Mouse (Mus musculus): ENCODE data around the gene Gstt4. TPM values are rescaled to one million over a fixed set of nuclear protein-coding genes. Genes with fewer than 3 reads are reported as not detected.
"Not testable (repeated sequence)": the region's sequence is repeated elsewhere in the genome, so short reads cannot be mapped to it uniquely, and the experiment has no call there.

Gstt4 gene
- polyA plus RNA-seq, 1 experiment, result not detected

- H3K4me3 ChIP-seq (replicated peaks), result peak within 1 kb of the TSS; percentile 38
- peaks cover 2% of the 10 kb centered on the region for H3K4me1 ChIP-seq (ENCODE audit: control insufficient read depth)
- no peaks in the 10 kb centered on the region for H3K9me3 ChIP-seq (ENCODE audit: control insufficient read depth, low read length)
- TF ChIP-seq GATA1 (IDR thresholded peaks at IDR 0.05; ENCODE audit: low read length), result no peak
- TF ChIP-seq TAL1 (IDR thresholded peaks at IDR 0.05; ENCODE audit: low read length), result no peak
- peaks cover 74% of the 10 kb centered on the region for H3K27me3 ChIP-seq (ENCODE audit: control insufficient read depth)
- H3K36me3 ChIP-seq (ENCODE audit: control insufficient read depth), result no peaks in the 10 kb centered on the region
Observed at GRCm38 (mm10) chr10:75780769-75781578, 41.4 kb downstream of the Gstt4 start, which contains the start of the genes Gm20441 and Gstt3. Gm20441 (minus strand) TSS chr10:75780954. Gstt3 (minus strand) TSS chr10:75781414.

GRCm38 (mm10) chr10:75779206-75780174, 42.9 kb downstream of the Gstt4 start:
- Histone ChIP-seq H3K36me3 (ENCODE audit: control insufficient read depth) (no peaks in the 10 kb centered on the region), H3K9me3 (ENCODE audit: control insufficient read depth, low read length) (no peaks in the 10 kb centered on the region), H3K27me3 (ENCODE audit: control insufficient read depth) (peaks cover 75% of the 10 kb centered on the region), H3K4me3 (replicated peaks) (no peak overlapping the region), H3K4me1 (ENCODE audit: control insufficient read depth) (peaks cover 2% of the 10 kb centered on the region)
- no peak for TF ChIP-seq GATA1 (IDR thresholded peaks at IDR 0.05; ENCODE audit: low read length)
- TF ChIP-seq TAL1 (IDR thresholded peaks at IDR 0.05; ENCODE audit: low read length), result no peak

GRCm38 (mm10) chr10:75777885-75778284, 44.5 kb downstream of the Gstt4 start:
- H3K36me3 ChIP-seq (ENCODE audit: control insufficient read depth), result no peaks in the 10 kb centered on the region
- no peak overlapping the region for H3K4me3 ChIP-seq (replicated peaks)
- peaks cover 62% of the 10 kb centered on the region for H3K27me3 ChIP-seq (ENCODE audit: control insufficient read depth)
- H3K9me3 ChIP-seq (ENCODE audit: control insufficient read depth, low read length), result no peaks in the 10 kb centered on the region
- peaks cover 13% of the 10 kb centered on the region for H3K4me1 ChIP-seq (ENCODE audit: control insufficient read depth)
- TF ChIP-seq GATA1 (IDR thresholded peaks at IDR 0.05; ENCODE audit: low read length), result no peak
- no peak for TF ChIP-seq TAL1 (IDR thresholded peaks at IDR 0.05; ENCODE audit: low read length)

GRCm38 (mm10) chr10:75776562-75776961, 45.8 kb downstream of the Gstt4 start:
- no peak overlapping the region for H3K4me3 ChIP-seq (replicated peaks)
- peaks cover 24% of the 10 kb centered on the region for H3K4me1 ChIP-seq (ENCODE audit: control insufficient read depth)
- no peaks in the 10 kb centered on the region for H3K36me3 ChIP-seq (ENCODE audit: control insufficient read depth)
- peaks cover 49% of the 10 kb centered on the region for H3K27me3 ChIP-seq (ENCODE audit: control insufficient read depth)
- H3K9me3 ChIP-seq (ENCODE audit: control insufficient read depth, low read length), result no peaks in the 10 kb centered on the region
- TF ChIP-seq TAL1 (IDR thresholded peaks at IDR 0.05; ENCODE audit: low read length), result no peak
- TF ChIP-seq GATA1 (IDR thresholded peaks at IDR 0.05; ENCODE audit: low read length), result no peak

- TF ChIP-seq GATA1 (IDR thresholded peaks at IDR 0.05; ENCODE audit: low read length) (no peak), TAL1 (IDR thresholded peaks at IDR 0.05; ENCODE audit: low read length) (no peak)
- no peaks in the 10 kb centered on the region for H3K36me3 ChIP-seq (ENCODE audit: control insufficient read depth)
- H3K27me3 ChIP-seq (ENCODE audit: control insufficient read depth), result peaks cover 29% of the 10 kb centered on the region
- peaks cover 21% of the 10 kb centered on the region for H3K4me1 ChIP-seq (ENCODE audit: control insufficient read depth)
- no peaks in the 10 kb centered on the region for H3K9me3 ChIP-seq (ENCODE audit: control insufficient read depth, low read length)
- H3K4me3 ChIP-seq (replicated peaks), result no peak overlapping the region
Observed at GRCm38 (mm10) chr10:75774587-75774986, 47.8 kb downstream of the Gstt4 start.

- Histone ChIP-seq H3K36me3 (ENCODE audit: control insufficient read depth) (no peaks in the 10 kb centered on the region), H3K9me3 (ENCODE audit: control insufficient read depth, low read length) (no peaks in the 10 kb centered on the region), H3K27me3 (ENCODE audit: control insufficient read depth) (peaks cover 24% of the 10 kb centered on the region), H3K4me3 (replicated peaks) (no peak overlapping the region), H3K4me1 (ENCODE audit: control insufficient read depth) (peaks cover 21% of the 10 kb centered on the region)
- TF ChIP-seq GATA1 (IDR thresholded peaks at IDR 0.05; ENCODE audit: low read length), result no peak
- TF ChIP-seq TAL1 (IDR thresholded peaks at IDR 0.05; ENCODE audit: low read length), result no peak
Observed at GRCm38 (mm10) chr10:75774102-75774501, 48.2 kb downstream of the Gstt4 start.

GRCm38 (mm10) chr10:75772795-75773664, 49.3 kb downstream of the Gstt4 start, which contains the start of gene Ddt:
Ddt (minus strand) TSS chr10:75773414.
- Histone ChIP-seq H3K27me3 (ENCODE audit: control insufficient read depth) (peaks cover 14% of the 10 kb centered on the region), H3K36me3 (ENCODE audit: control insufficient read depth) (no peaks in the 10 kb centered on the region), H3K4me3 (replicated peaks) (peak within 1 kb of the TSS; percentile 80), H3K9me3 (ENCODE audit: control insufficient read depth, low read length) (no peaks in the 10 kb centered on the region), H3K4me1 (ENCODE audit: control insufficient read depth) (peaks cover 23% of the 10 kb centered on the region)
- TF ChIP-seq TAL1 (IDR thresholded peaks at IDR 0.05; ENCODE audit: low read length) (no peak), GATA1 (IDR thresholded peaks at IDR 0.05; ENCODE audit: low read length) (peak; percentile 79)

GRCm38 (mm10) chr10:75767756-75768155, 54.6 kb downstream of the Gstt4 start:
- peaks cover 47% of the 10 kb centered on the region for H3K4me1 ChIP-seq (ENCODE audit: control insufficient read depth)
- not testable (repeated sequence) for H3K4me3 ChIP-seq (replicated peaks); H3K9me3 ChIP-seq (ENCODE audit: control insufficient read depth, low read length); H3K36me3 ChIP-seq (ENCODE audit: control insufficient read depth); H3K27me3 ChIP-seq (ENCODE audit: control insufficient read depth)
